Mouse (Mus musculus): ENCODE data around the gene Fbln2. TPM values are rescaled to one million over a fixed set of nuclear protein-coding genes. Genes with fewer than 3 reads are reported as not detected.

The Fbln2 gene
- polyA plus RNA-seq, 1 experiment from 2014 or later, result 0.30 TPM

Other genes starting within 250 kb of the Fbln2 start
- gene Iqsec1, start 223.8 kb upstream of the Fbln2 start, polyA plus RNA-seq (2018), result 63.5 to 135 TPM (median 75.2 TPM) in 3 replicates
- 0.62 to 5.7 TPM (median 2.0 TPM) in 3 replicates for gene Nup210, start 95.6 kb upstream of the Fbln2 start, polyA plus RNA-seq (2018)
- gene Hdac11, start 55.8 kb upstream of the Fbln2 start, polyA plus RNA-seq (2018), result 0.55 to 1.4 TPM (median 0.77 TPM) in 3 replicates
- not detected in 3 replicates for gene Wnt7a, start 198.9 kb downstream of the Fbln2 start, polyA plus RNA-seq (2018)